Mouse (Mus musculus): ENCODE data around the gene Cct6b. TPM values are rescaled to one million over a fixed set of nuclear protein-coding genes. Genes with fewer than 3 reads are reported as not detected.

Cct6b gene
- polyA plus RNA-seq, 1 experiment: not detected

DNA sequence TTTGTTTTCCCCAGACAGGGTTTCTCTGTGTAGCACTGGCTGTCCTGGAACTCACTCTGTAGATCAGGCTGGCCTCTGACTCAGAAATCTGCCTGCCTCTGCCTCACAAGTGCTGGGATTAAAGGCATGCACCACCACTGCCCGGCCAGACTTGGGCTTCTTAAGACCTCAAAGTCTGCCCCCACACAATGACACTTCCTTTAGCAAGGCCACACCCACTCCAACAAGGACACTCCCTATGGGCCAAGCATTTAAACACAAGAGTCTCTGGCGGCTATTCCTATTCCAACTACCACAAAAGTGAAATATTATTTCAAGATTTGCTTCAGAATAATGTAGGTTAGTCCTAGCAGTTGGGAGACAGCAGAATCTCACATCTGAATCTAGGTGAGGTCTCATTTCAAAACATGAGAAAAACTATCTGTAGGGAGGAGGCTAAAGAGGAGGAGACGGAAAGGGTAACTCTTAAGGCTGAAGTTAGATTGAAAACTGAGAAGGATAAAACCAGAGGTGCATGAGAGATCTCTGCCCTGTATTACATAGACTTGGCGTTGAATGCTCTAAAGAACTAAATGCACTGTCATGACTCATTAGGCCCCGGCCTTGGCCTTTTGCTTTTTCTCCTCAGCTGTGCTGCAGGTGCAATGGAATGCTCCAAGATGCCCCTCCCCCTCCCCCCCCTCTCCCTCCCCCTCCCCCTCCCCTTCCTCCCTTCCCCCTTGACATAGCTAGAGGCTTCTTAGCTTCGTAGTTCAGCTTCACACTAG is 11.6 kb downstream of the Cct6b start:
- WGBS: 65% methylated on average over 6 of the region's 6 CpGs
- H3K27me3 ChIP-seq (ENCODE audit: control insufficient read depth, insufficient read depth, low read length): no peaks in the 10 kb centered on the region
- no peak for TF ChIP-seq POLR2A (IDR thresholded peaks at IDR 0.05; ENCODE audit: low read depth, low read length)
- no peak for TF ChIP-seq CTCF (IDR thresholded peaks at IDR 0.05; ENCODE audit: extremely low read depth, insufficient read length, insufficient replicate concordance, low read depth, low read length)

DNA sequence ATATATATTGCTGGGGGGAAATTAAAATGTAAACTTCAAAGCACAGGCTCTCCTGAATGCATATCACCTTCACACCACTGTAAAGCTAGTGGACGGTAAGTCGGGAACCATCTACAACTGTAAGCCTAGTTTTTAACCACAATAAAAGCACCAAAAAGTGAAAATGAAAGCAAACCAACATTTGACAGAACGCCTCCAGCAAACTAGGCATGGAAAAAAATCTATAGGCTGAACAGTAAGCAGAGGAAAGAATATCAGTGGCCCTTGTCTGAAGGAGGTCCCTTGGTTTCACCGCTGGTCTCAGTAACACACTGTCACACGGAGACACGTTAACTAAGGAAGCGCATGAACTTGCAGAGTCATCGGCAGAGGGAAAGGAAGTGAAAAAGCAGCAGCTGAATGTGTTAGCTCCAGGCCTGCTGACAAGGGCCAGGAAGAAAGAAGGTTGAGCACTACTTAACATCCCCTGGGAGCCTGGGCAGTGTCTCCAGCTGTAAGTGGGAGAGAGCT is 17.2 kb downstream of the Cct6b start:
- Histone ChIP-seq H3K4me1 (ENCODE audit: control insufficient read depth, insufficient read depth, insufficient read length, low read length) (peaks cover 3% of the 10 kb centered on the region; the same call in 1 of the 2 replicates), H3K4me3 (ENCODE audit: low read depth, low read length) (peak overlapping the region; percentile 50), H3K36me3 (ENCODE audit: control insufficient read depth, insufficient read depth, low read length) (no peaks in the 10 kb centered on the region), H3K27ac (ENCODE audit: insufficient read depth, low read depth, low read length) (peak overlapping the region; percentile 64), H3K27me3 (ENCODE audit: control insufficient read depth, insufficient read depth, low read length) (no peaks in the 10 kb centered on the region)
- TF ChIP-seq POLR2A (IDR thresholded peaks at IDR 0.05; ENCODE audit: low read depth, low read length) (no peak), CTCF (IDR thresholded peaks at IDR 0.05; ENCODE audit: extremely low read depth, insufficient read length, insufficient replicate concordance, low read depth, low read length) (no peak)
- WGBS: 42% methylated on average over 8 of the region's 8 CpGs

More for the DNA sequence above, 11.6 kb downstream of the Cct6b start:
- no peak overlapping the region for H3K4me3 ChIP-seq (ENCODE audit: low read depth, low read length)
- no peak overlapping the region for H3K27ac ChIP-seq (ENCODE audit: insufficient read depth, low read depth, low read length)
- no peaks in the 10 kb centered on the region for H3K4me1 ChIP-seq (ENCODE audit: control insufficient read depth, insufficient read depth, insufficient read length, low read length)
- H3K36me3 ChIP-seq (ENCODE audit: control insufficient read depth, insufficient read depth, low read length): no peaks in the 10 kb centered on the region

DNA sequence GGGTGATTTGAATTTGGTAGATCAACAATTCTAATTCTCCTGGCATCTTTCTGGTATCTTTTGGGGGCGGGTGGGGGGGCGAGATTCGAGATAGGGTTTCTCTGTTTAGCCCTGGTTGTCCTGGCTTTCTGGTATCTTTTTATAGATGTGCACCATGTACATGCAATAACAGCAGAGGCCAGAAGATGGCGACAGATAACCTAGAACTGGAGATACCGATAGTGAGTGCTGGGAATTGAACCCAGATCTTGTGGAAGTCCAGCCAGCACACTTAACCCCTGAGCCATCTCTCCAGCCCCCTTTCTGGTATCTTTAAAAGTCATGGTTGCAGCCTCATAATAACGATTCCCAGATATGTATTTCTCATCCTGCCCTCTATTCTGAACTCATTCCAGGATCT is 18.0 kb downstream of the Cct6b start:
- no peaks in the 10 kb centered on the region for H3K27me3 ChIP-seq (ENCODE audit: control insufficient read depth, insufficient read depth, low read length)
- 28% methylated on average over 6 of the region's 6 CpGs for WGBS
- TF ChIP-seq POLR2A (IDR thresholded peaks at IDR 0.05; ENCODE audit: low read depth, low read length): no peak
- peak; percentile 63; the same call in 1 of the 2 replicates for TF ChIP-seq CTCF (IDR thresholded peaks at IDR 0.05; ENCODE audit: extremely low read depth, insufficient read length, insufficient replicate concordance, low read depth, low read length)

DNA sequence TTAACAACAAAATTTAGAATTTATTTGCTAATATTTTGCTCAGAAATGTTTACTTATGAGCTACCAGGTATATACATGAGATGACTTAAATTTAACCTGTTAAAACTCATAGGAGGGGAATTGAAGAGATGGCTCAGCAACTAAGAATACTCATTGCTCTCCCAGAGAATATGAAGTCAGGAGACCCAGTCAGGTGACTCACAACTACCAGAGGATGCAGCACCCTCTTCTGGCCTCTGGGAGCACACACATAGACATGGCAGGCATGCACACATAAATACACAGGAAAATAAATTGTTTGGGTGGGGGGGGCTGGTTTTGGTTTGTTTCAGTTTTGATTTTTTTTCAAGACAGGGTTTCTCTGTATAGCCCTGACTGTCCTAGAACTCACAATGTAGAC is 25.1 kb downstream of the Cct6b start:
- Histone ChIP-seq H3K36me3 (ENCODE audit: control insufficient read depth, insufficient read depth, low read length) (no peaks in the 10 kb centered on the region), H3K27me3 (ENCODE audit: control insufficient read depth, insufficient read depth, low read length) (no peaks in the 10 kb centered on the region), H3K27ac (ENCODE audit: insufficient read depth, low read depth, low read length) (no peak overlapping the region), H3K4me3 (ENCODE audit: low read depth, low read length) (no peak overlapping the region), H3K4me1 (ENCODE audit: control insufficient read depth, insufficient read depth, insufficient read length, low read length) (no peaks in the 10 kb centered on the region)
- TF ChIP-seq CTCF (IDR thresholded peaks at IDR 0.05; ENCODE audit: extremely low read depth, insufficient read length, insufficient replicate concordance, low read depth, low read length) (no peak), POLR2A (IDR thresholded peaks at IDR 0.05; ENCODE audit: low read depth, low read length) (no peak)

More for the DNA sequence above, 18.0 kb downstream of the Cct6b start:
- Histone ChIP-seq H3K36me3 (ENCODE audit: control insufficient read depth, insufficient read depth, low read length) (no peaks in the 10 kb centered on the region), H3K4me3 (ENCODE audit: low read depth, low read length) (no peak overlapping the region), H3K4me1 (ENCODE audit: control insufficient read depth, insufficient read depth, insufficient read length, low read length) (peaks cover 3% of the 10 kb centered on the region; the same call in 1 of the 2 replicates), H3K27ac (ENCODE audit: insufficient read depth, low read depth, low read length) (no peak overlapping the region)

DNA sequence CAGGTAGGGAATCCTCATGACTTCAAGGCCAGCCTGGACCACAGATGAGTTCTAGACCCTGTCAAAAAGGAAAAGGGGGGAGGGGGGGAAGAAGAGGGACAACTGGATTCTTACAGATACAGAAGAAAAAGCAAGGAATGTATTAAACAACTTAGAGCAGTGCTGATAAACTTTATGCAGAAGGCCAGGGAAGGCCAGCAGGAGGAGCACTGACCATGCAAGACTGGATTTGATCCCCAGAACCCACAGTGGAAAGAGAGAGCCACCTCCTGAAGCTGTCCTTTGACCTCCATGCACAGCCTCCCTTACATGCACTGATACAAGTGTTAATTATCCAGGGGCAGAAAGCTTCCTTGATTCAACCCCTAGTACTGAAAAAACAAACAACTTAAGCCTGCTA is 29.9 kb downstream of the Cct6b start:
- TF ChIP-seq CTCF (IDR thresholded peaks at IDR 0.05; ENCODE audit: extremely low read depth, insufficient read length, insufficient replicate concordance, low read depth, low read length) (peak; percentile 5; the same call in 1 of the 2 replicates), POLR2A (IDR thresholded peaks at IDR 0.05; ENCODE audit: low read depth, low read length) (no peak)
- H3K4me1 ChIP-seq (ENCODE audit: control insufficient read depth, insufficient read depth, insufficient read length, low read length): no peaks in the 10 kb centered on the region
- H3K36me3 ChIP-seq (ENCODE audit: control insufficient read depth, insufficient read depth, low read length): no peaks in the 10 kb centered on the region
- H3K27me3 ChIP-seq (ENCODE audit: control insufficient read depth, insufficient read depth, low read length): no peaks in the 10 kb centered on the region
- no peak overlapping the region for H3K4me3 ChIP-seq (ENCODE audit: low read depth, low read length)
- no peak overlapping the region for H3K27ac ChIP-seq (ENCODE audit: insufficient read depth, low read depth, low read length)

DNA sequence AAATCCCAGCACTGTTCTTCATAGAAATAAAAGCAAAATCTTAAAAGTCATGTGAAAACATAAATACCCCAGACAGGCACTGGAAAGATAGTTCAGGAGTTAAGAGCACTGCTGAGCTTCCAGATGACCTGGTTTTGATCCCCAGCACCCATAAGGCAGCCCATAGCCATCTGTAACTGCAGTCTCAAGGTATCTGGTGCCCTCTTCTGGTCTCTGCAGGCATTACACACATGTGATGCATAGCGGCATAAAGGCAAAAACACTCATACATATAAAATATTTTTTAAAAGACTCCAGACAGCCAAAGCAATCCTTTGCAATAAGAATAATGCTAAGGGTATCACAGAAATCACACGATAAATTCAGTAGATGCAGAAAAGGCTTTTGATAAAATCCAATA is 37.3 kb downstream of the Cct6b start:
- no peak for TF ChIP-seq POLR2A (IDR thresholded peaks at IDR 0.05; ENCODE audit: low read depth, low read length)
- TF ChIP-seq CTCF (IDR thresholded peaks at IDR 0.05; ENCODE audit: extremely low read depth, insufficient read length, insufficient replicate concordance, low read depth, low read length): no peak
- H3K36me3 ChIP-seq (ENCODE audit: control insufficient read depth, insufficient read depth, low read length): no peaks in the 10 kb centered on the region
- no peak overlapping the region for H3K27ac ChIP-seq (ENCODE audit: insufficient read depth, low read depth, low read length)
- no peak overlapping the region for H3K4me3 ChIP-seq (ENCODE audit: low read depth, low read length)
- WGBS: 90% methylated on average over 2 of the region's 2 CpGs
- H3K4me1 ChIP-seq (ENCODE audit: control insufficient read depth, insufficient read depth, insufficient read length, low read length): no peaks in the 10 kb centered on the region
- no peaks in the 10 kb centered on the region for H3K27me3 ChIP-seq (ENCODE audit: control insufficient read depth, insufficient read depth, low read length)

DNA sequence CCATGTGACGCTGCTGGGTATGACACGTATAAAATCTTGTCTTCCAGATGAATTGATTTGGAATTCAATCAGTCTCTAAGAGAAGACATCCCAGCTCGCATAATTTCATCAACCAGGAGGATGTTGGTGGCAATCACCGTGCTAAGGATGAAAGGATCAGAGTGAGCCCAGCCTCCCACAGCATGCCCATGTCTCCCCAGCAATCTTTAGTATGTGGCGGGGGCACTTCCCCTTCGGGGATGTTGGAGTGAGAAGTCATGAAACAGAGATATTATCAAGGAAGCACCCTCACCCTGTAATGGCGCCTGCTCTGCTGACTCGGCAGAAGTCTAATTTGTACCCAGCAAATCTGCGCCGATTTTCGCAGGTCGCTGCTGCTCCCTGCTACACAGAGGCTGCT is 44.8 kb downstream of the Cct6b start:
- no peaks in the 10 kb centered on the region for H3K27me3 ChIP-seq (ENCODE audit: control insufficient read depth, insufficient read depth, low read length)
- H3K4me3 ChIP-seq (ENCODE audit: low read depth, low read length): no peak overlapping the region
- H3K36me3 ChIP-seq (ENCODE audit: control insufficient read depth, insufficient read depth, low read length): no peaks in the 10 kb centered on the region
- TF ChIP-seq POLR2A (IDR thresholded peaks at IDR 0.05; ENCODE audit: low read depth, low read length) (no peak), CTCF (IDR thresholded peaks at IDR 0.05; ENCODE audit: extremely low read depth, insufficient read length, insufficient replicate concordance, low read depth, low read length) (no peak)
- no peak overlapping the region for H3K27ac ChIP-seq (ENCODE audit: insufficient read depth, low read depth, low read length)
- 74% methylated on average over 12 of the region's 12 CpGs for WGBS
- H3K4me1 ChIP-seq (ENCODE audit: control insufficient read depth, insufficient read depth, insufficient read length, low read length): no peaks in the 10 kb centered on the region

All from small intestine, adult 2 months (tissue).